Mouse (Mus musculus): Measurements from ENCODE around the gene B3galt1. TPM values are rescaled to one million over a fixed set of nuclear protein-coding genes. Genes with fewer than 3 reads are reported as not detected.

B3galt1 gene
- polyA plus RNA-seq, 1 experiment from 2014 or later = 1.4 TPM

- Histone ChIP-seq H3K36me3 (ENCODE audit: control insufficient read depth, insufficient read depth, low read length) (no peaks in the 10 kb centered on the region), H3K4me1 (ENCODE audit: control insufficient read depth, insufficient read depth, low read length) (no peaks in the 10 kb centered on the region), H3K4me3 (ENCODE audit: low read length) (no peak overlapping the region), H3K9ac (ENCODE audit: low read depth, low read length) (no peak overlapping the region), H3K4me2 (ENCODE audit: low read depth, low read length) (no peak overlapping the region), H3K27me3 (replicated peaks; ENCODE audit: control insufficient read depth, insufficient read depth, low read length) (no peaks in the 10 kb centered on the region), H3K9me3 (ENCODE audit: control insufficient read depth, low read length) (no peaks in the 10 kb centered on the region), H3K27ac (ENCODE audit: low read length) (no peak overlapping the region)
- 52% methylated on average over 3 of the region's 3 CpGs for WGBS
- no peak for ATAC-seq
These were observed 487.6 kb downstream of the B3galt1 start for GRCm38 (mm10) chr2:68053243-68053642.

- H3K9ac ChIP-seq (ENCODE audit: low read depth, low read length) = no peak overlapping the region
- no peak for ATAC-seq
- H3K27ac ChIP-seq (ENCODE audit: low read length) = no peak overlapping the region
- no peaks in the 10 kb centered on the region for H3K36me3 ChIP-seq (ENCODE audit: control insufficient read depth, insufficient read depth, low read length)
- H3K27me3 ChIP-seq (replicated peaks; ENCODE audit: control insufficient read depth, insufficient read depth, low read length) = no peaks in the 10 kb centered on the region
- no peaks in the 10 kb centered on the region for H3K9me3 ChIP-seq (ENCODE audit: control insufficient read depth, low read length)
- no peak overlapping the region for H3K4me2 ChIP-seq (ENCODE audit: low read depth, low read length)
- no peak overlapping the region for H3K4me3 ChIP-seq (ENCODE audit: low read length)
- 78% methylated on average over 4 of the region's 4 CpGs for WGBS
- no peaks in the 10 kb centered on the region for H3K4me1 ChIP-seq (ENCODE audit: control insufficient read depth, insufficient read depth, low read length)
These were observed 495.7 kb downstream of the B3galt1 start for GRCm38 (mm10) chr2:68061341-68061740.

- Histone ChIP-seq H3K4me3 (ENCODE audit: low read length) (no peak overlapping the region), H3K27me3 (replicated peaks; ENCODE audit: control insufficient read depth, insufficient read depth, low read length) (no peaks in the 10 kb centered on the region), H3K9ac (ENCODE audit: low read depth, low read length) (no peak overlapping the region), H3K36me3 (ENCODE audit: control insufficient read depth, insufficient read depth, low read length) (no peaks in the 10 kb centered on the region), H3K27ac (ENCODE audit: low read length) (no peak overlapping the region), H3K4me2 (ENCODE audit: low read depth, low read length) (no peak overlapping the region), H3K4me1 (ENCODE audit: control insufficient read depth, insufficient read depth, low read length) (no peaks in the 10 kb centered on the region), H3K9me3 (ENCODE audit: control insufficient read depth, low read length) (no peaks in the 10 kb centered on the region)
- ATAC-seq = no peak
- 80% methylated on average over 5 of the region's 5 CpGs for WGBS
These were observed 514.0 kb downstream of the B3galt1 start for GRCm38 (mm10) chr2:68079426-68080360.

- ATAC-seq = no peak
- Histone ChIP-seq H3K9me3 (ENCODE audit: control insufficient read depth, low read length) (no peaks in the 10 kb centered on the region), H3K27me3 (replicated peaks; ENCODE audit: control insufficient read depth, insufficient read depth, low read length) (no peaks in the 10 kb centered on the region), H3K36me3 (ENCODE audit: control insufficient read depth, insufficient read depth, low read length) (no peaks in the 10 kb centered on the region), H3K9ac (ENCODE audit: low read depth, low read length) (no peak overlapping the region), H3K4me3 (ENCODE audit: low read length) (no peak overlapping the region), H3K27ac (ENCODE audit: low read length) (no peak overlapping the region), H3K4me2 (ENCODE audit: low read depth, low read length) (no peak overlapping the region), H3K4me1 (ENCODE audit: control insufficient read depth, insufficient read depth, low read length) (no peaks in the 10 kb centered on the region)
These were observed 515.2 kb downstream of the B3galt1 start for GRCm38 (mm10) chr2:68080872-68081280.

- H3K9me3 ChIP-seq (ENCODE audit: control insufficient read depth, low read length) = no peaks in the 10 kb centered on the region
- no peak overlapping the region for H3K4me2 ChIP-seq (ENCODE audit: low read depth, low read length)
- ATAC-seq = no peak
- 62% methylated on average over 1 of the region's 1 CpGs for WGBS
- H3K27ac ChIP-seq (ENCODE audit: low read length) = no peak overlapping the region
- H3K4me1 ChIP-seq (ENCODE audit: control insufficient read depth, insufficient read depth, low read length) = no peaks in the 10 kb centered on the region
- no peaks in the 10 kb centered on the region for H3K27me3 ChIP-seq (replicated peaks; ENCODE audit: control insufficient read depth, insufficient read depth, low read length)
- no peak overlapping the region for H3K4me3 ChIP-seq (ENCODE audit: low read length)
- H3K36me3 ChIP-seq (ENCODE audit: control insufficient read depth, insufficient read depth, low read length) = no peaks in the 10 kb centered on the region
- H3K9ac ChIP-seq (ENCODE audit: low read depth, low read length) = no peak overlapping the region
These were observed 518.8 kb downstream of the B3galt1 start for GRCm38 (mm10) chr2:68084483-68084882.

- ATAC-seq = no peak
- no peaks in the 10 kb centered on the region for H3K27me3 ChIP-seq (replicated peaks; ENCODE audit: control insufficient read depth, insufficient read depth, low read length)
- WGBS = 33% methylated on average over 4 of the region's 4 CpGs
- no peak overlapping the region for H3K4me3 ChIP-seq (ENCODE audit: low read length)
- H3K27ac ChIP-seq (ENCODE audit: low read length) = no peak overlapping the region
- H3K9ac ChIP-seq (ENCODE audit: low read depth, low read length) = no peak overlapping the region
- no peaks in the 10 kb centered on the region for H3K36me3 ChIP-seq (ENCODE audit: control insufficient read depth, insufficient read depth, low read length)
- H3K4me1 ChIP-seq (ENCODE audit: control insufficient read depth, insufficient read depth, low read length) = no peaks in the 10 kb centered on the region
- H3K9me3 ChIP-seq (ENCODE audit: control insufficient read depth, low read length) = no peaks in the 10 kb centered on the region
- no peak overlapping the region for H3K4me2 ChIP-seq (ENCODE audit: low read depth, low read length)
These were observed 520.4 kb downstream of the B3galt1 start for GRCm38 (mm10) chr2:68086101-68086500.

GRCm38 (mm10) chr2:68091559-68091958 is 525.9 kb downstream of the B3galt1 start:
- ATAC-seq = no peak

GRCm38 (mm10) chr2:68104641-68105040 is 539.0 kb downstream of the B3galt1 start:
- no peaks in the 10 kb centered on the region for H3K27me3 ChIP-seq (replicated peaks; ENCODE audit: control insufficient read depth, insufficient read depth, low read length)
- no peaks in the 10 kb centered on the region for H3K36me3 ChIP-seq (ENCODE audit: control insufficient read depth, insufficient read depth, low read length)
- H3K4me3 ChIP-seq (ENCODE audit: low read length) = no peak overlapping the region
- H3K9me3 ChIP-seq (ENCODE audit: control insufficient read depth, low read length) = no peaks in the 10 kb centered on the region
- no peak overlapping the region for H3K9ac ChIP-seq (ENCODE audit: low read depth, low read length)
- H3K4me1 ChIP-seq (ENCODE audit: control insufficient read depth, insufficient read depth, low read length) = no peaks in the 10 kb centered on the region
- 72% methylated on average over 4 of the region's 4 CpGs for WGBS
- no peak overlapping the region for H3K4me2 ChIP-seq (ENCODE audit: low read depth, low read length)
- H3K27ac ChIP-seq (ENCODE audit: low read length) = no peak overlapping the region
- ATAC-seq = no peak

More at GRCm38 (mm10) chr2:68091559-68091958, 525.9 kb downstream of the B3galt1 start:
- WGBS = 79% methylated on average over 2 of the region's 2 CpGs
- H3K4me1 ChIP-seq (ENCODE audit: control insufficient read depth, insufficient read depth, low read length) = no peaks in the 10 kb centered on the region
- no peaks in the 10 kb centered on the region for H3K9me3 ChIP-seq (ENCODE audit: control insufficient read depth, low read length)
- no peak overlapping the region for H3K9ac ChIP-seq (ENCODE audit: low read depth, low read length)
- H3K36me3 ChIP-seq (ENCODE audit: control insufficient read depth, insufficient read depth, low read length) = no peaks in the 10 kb centered on the region
- H3K27me3 ChIP-seq (replicated peaks; ENCODE audit: control insufficient read depth, insufficient read depth, low read length) = no peaks in the 10 kb centered on the region
- no peak overlapping the region for H3K4me2 ChIP-seq (ENCODE audit: low read depth, low read length)
- H3K4me3 ChIP-seq (ENCODE audit: low read length) = no peak overlapping the region
- H3K27ac ChIP-seq (ENCODE audit: low read length) = no peak overlapping the region

- ATAC-seq = no peak
- no peak overlapping the region for H3K4me3 ChIP-seq (ENCODE audit: low read length)
- no peaks in the 10 kb centered on the region for H3K9me3 ChIP-seq (ENCODE audit: control insufficient read depth, low read length)
- no peak overlapping the region for H3K4me2 ChIP-seq (ENCODE audit: low read depth, low read length)
- 82% methylated on average over 8 of the region's 8 CpGs for WGBS
- no peaks in the 10 kb centered on the region for H3K27me3 ChIP-seq (replicated peaks; ENCODE audit: control insufficient read depth, insufficient read depth, low read length)
- H3K27ac ChIP-seq (ENCODE audit: low read length) = no peak overlapping the region
- H3K36me3 ChIP-seq (ENCODE audit: control insufficient read depth, insufficient read depth, low read length) = no peaks in the 10 kb centered on the region
- no peak overlapping the region for H3K9ac ChIP-seq (ENCODE audit: low read depth, low read length)
- no peaks in the 10 kb centered on the region for H3K4me1 ChIP-seq (ENCODE audit: control insufficient read depth, insufficient read depth, low read length)
These were observed 552.4 kb downstream of the B3galt1 start for GRCm38 (mm10) chr2:68118076-68118475.

Data from intestine, embryonic 16.5 days (tissue).